Mouse (Mus musculus): Measurements from ENCODE around the gene Vcl. TPM values are rescaled to one million over a fixed set of nuclear protein-coding genes. Genes with fewer than 3 reads are reported as not detected.

Vcl gene
- 82.1 and 88.2 TPM in 2 replicates for polyA plus RNA-seq (2014; fragmentation: Nextera tagmentation; extraction: Ambion mirVana)

- WGBS: under 1% methylated on average over 83 of the region's 89 CpGs
- ATAC-seq (replicated peaks; ENCODE audit: low FRiP score, low TSS enrichment, low read depth) (peak; percentile 99), DNase-seq (ENCODE audit: low spot score) (peak; percentile 98)
- no peaks in the 10 kb centered on the region for H3K9me3 ChIP-seq (ENCODE audit: control insufficient read depth, low read length)
- H3K27ac ChIP-seq (ENCODE audit: low read depth): peak within 1 kb of the TSS; percentile 92
- peaks cover 14% of the 10 kb centered on the region for H3K4me1 ChIP-seq (replicated peaks; ENCODE audit: control insufficient read depth, insufficient read depth, low read length)
- peak within 1 kb of the TSS; percentile 83 for H3K4me2 ChIP-seq (ENCODE audit: low read length)
- no peaks in the 10 kb centered on the region for H3K36me3 ChIP-seq (ENCODE audit: control insufficient read depth, insufficient read depth, low read length)
- no peaks in the 10 kb centered on the region for H3K27me3 ChIP-seq (replicated peaks; ENCODE audit: control insufficient read depth, insufficient read depth, low read length)
- peak within 1 kb of the TSS; percentile 70 for H3K4me3 ChIP-seq (ENCODE audit: low read depth, low read length)
- H3K9ac ChIP-seq (ENCODE audit: low read length): peak within 1 kb of the TSS; percentile 83
These were observed at the start of gene Vcl for GRCm38 (mm10) chr14:20928848-20929745. Vcl (plus strand) TSS chr14:20929398.

GRCm38 (mm10) chr14:20884691-20885090 lies 44.5 kb upstream of the Vcl start:
- Histone ChIP-seq H3K27me3 (replicated peaks; ENCODE audit: control insufficient read depth, insufficient read depth, low read length) (no peaks in the 10 kb centered on the region), H3K27ac (ENCODE audit: low read depth) (peak overlapping the region; percentile 48), H3K4me2 (ENCODE audit: low read length) (peak overlapping the region; percentile 14; the same call in 1 of the 2 replicates), H3K9ac (ENCODE audit: low read length) (no peak overlapping the region), H3K9me3 (ENCODE audit: control insufficient read depth, low read length) (no peaks in the 10 kb centered on the region), H3K4me1 (replicated peaks; ENCODE audit: control insufficient read depth, insufficient read depth, low read length) (peaks cover 14% of the 10 kb centered on the region), H3K36me3 (ENCODE audit: control insufficient read depth, insufficient read depth, low read length) (no peaks in the 10 kb centered on the region), H3K4me3 (ENCODE audit: low read depth, low read length) (no peak overlapping the region)
- ATAC-seq (replicated peaks; ENCODE audit: low FRiP score, low TSS enrichment, low read depth) (no peak), DNase-seq (ENCODE audit: low spot score) (no peak)
- WGBS: 71% methylated on average over 5 of the region's 5 CpGs

GRCm38 (mm10) chr14:20885091-20885888 lies 43.9 kb upstream of the Vcl start:
- 0 out of 2 replicates have a peak, but pooled peaks have one; percentile 30 for ATAC-seq (replicated peaks; ENCODE audit: low FRiP score, low TSS enrichment, low read depth)

GRCm38 (mm10) chr14:20886266-20886665 lies 42.9 kb upstream of the Vcl start:
- Histone ChIP-seq H3K4me3 (ENCODE audit: low read depth, low read length) (no peak overlapping the region), H3K9ac (ENCODE audit: low read length) (no peak overlapping the region), H3K27me3 (replicated peaks; ENCODE audit: control insufficient read depth, insufficient read depth, low read length) (no peaks in the 10 kb centered on the region), H3K4me2 (ENCODE audit: low read length) (no peak overlapping the region), H3K27ac (ENCODE audit: low read depth) (no peak overlapping the region), H3K9me3 (ENCODE audit: control insufficient read depth, low read length) (no peaks in the 10 kb centered on the region), H3K36me3 (ENCODE audit: control insufficient read depth, insufficient read depth, low read length) (no peaks in the 10 kb centered on the region), H3K4me1 (replicated peaks; ENCODE audit: control insufficient read depth, insufficient read depth, low read length) (peaks cover 14% of the 10 kb centered on the region)
- ATAC-seq (replicated peaks; ENCODE audit: low FRiP score, low TSS enrichment, low read depth): no peak
- 44% methylated on average over 4 of the region's 4 CpGs for WGBS
- DNase-seq (ENCODE audit: low spot score): no peak

More at GRCm38 (mm10) chr14:20885091-20885888, 43.9 kb upstream of the Vcl start:
- no peak overlapping the region for H3K4me3 ChIP-seq (ENCODE audit: low read depth, low read length)
- H3K9me3 ChIP-seq (ENCODE audit: control insufficient read depth, low read length): no peaks in the 10 kb centered on the region
- H3K4me2 ChIP-seq (ENCODE audit: low read length): peak overlapping the region; percentile 18
- H3K27ac ChIP-seq (ENCODE audit: low read depth): peak overlapping the region; percentile 48
- H3K4me1 ChIP-seq (replicated peaks; ENCODE audit: control insufficient read depth, insufficient read depth, low read length): peaks cover 14% of the 10 kb centered on the region
- no peaks in the 10 kb centered on the region for H3K36me3 ChIP-seq (ENCODE audit: control insufficient read depth, insufficient read depth, low read length)
- DNase-seq (ENCODE audit: low spot score): no peak
- H3K27me3 ChIP-seq (replicated peaks; ENCODE audit: control insufficient read depth, insufficient read depth, low read length): no peaks in the 10 kb centered on the region
- H3K9ac ChIP-seq (ENCODE audit: low read length): no peak overlapping the region
- 19% methylated on average over 10 of the region's 10 CpGs for WGBS

- Histone ChIP-seq H3K36me3 (ENCODE audit: control insufficient read depth, insufficient read depth, low read length) (no peaks in the 10 kb centered on the region), H3K4me2 (ENCODE audit: low read length) (no peak overlapping the region), H3K27ac (ENCODE audit: low read depth) (no peak overlapping the region), H3K4me1 (replicated peaks; ENCODE audit: control insufficient read depth, insufficient read depth, low read length) (peaks cover 23% of the 10 kb centered on the region), H3K27me3 (replicated peaks; ENCODE audit: control insufficient read depth, insufficient read depth, low read length) (no peaks in the 10 kb centered on the region), H3K9ac (ENCODE audit: low read length) (no peak overlapping the region), H3K4me3 (ENCODE audit: low read depth, low read length) (no peak overlapping the region), H3K9me3 (ENCODE audit: control insufficient read depth, low read length) (no peaks in the 10 kb centered on the region)
- ATAC-seq (replicated peaks; ENCODE audit: low FRiP score, low TSS enrichment, low read depth): no peak
- no peak for DNase-seq (ENCODE audit: low spot score)
- 91% methylated on average over 7 of the region's 7 CpGs for WGBS
These were observed 41.6 kb upstream of the Vcl start for GRCm38 (mm10) chr14:20887541-20888085.

- Histone ChIP-seq H3K4me1 (replicated peaks; ENCODE audit: control insufficient read depth, insufficient read depth, low read length) (peaks cover 15% of the 10 kb centered on the region), H3K27me3 (replicated peaks; ENCODE audit: control insufficient read depth, insufficient read depth, low read length) (no peaks in the 10 kb centered on the region), H3K36me3 (ENCODE audit: control insufficient read depth, insufficient read depth, low read length) (no peaks in the 10 kb centered on the region), H3K27ac (ENCODE audit: low read depth) (peak overlapping the region; percentile 69), H3K4me2 (ENCODE audit: low read length) (0 out of 2 replicates have a peak overlapping the region, but pooled peaks have one; percentile 12), H3K9me3 (ENCODE audit: control insufficient read depth, low read length) (no peaks in the 10 kb centered on the region), H3K9ac (ENCODE audit: low read length) (no peak overlapping the region), H3K4me3 (ENCODE audit: low read depth, low read length) (no peak overlapping the region)
- WGBS: 20% methylated on average over 9 of the region's 9 CpGs
- ATAC-seq (replicated peaks; ENCODE audit: low FRiP score, low TSS enrichment, low read depth) (peak; percentile 67; the same call in 1 of the 2 replicates), DNase-seq (ENCODE audit: low spot score) (no peak)
These were observed 37.2 kb upstream of the Vcl start for GRCm38 (mm10) chr14:20891941-20892402.

- H3K27me3 ChIP-seq (replicated peaks; ENCODE audit: control insufficient read depth, insufficient read depth, low read length): no peaks in the 10 kb centered on the region
- H3K9ac ChIP-seq (ENCODE audit: low read length): no peak overlapping the region
- no peak overlapping the region for H3K4me2 ChIP-seq (ENCODE audit: low read length)
- H3K9me3 ChIP-seq (ENCODE audit: control insufficient read depth, low read length): no peaks in the 10 kb centered on the region
- H3K4me1 ChIP-seq (replicated peaks; ENCODE audit: control insufficient read depth, insufficient read depth, low read length): peaks cover 15% of the 10 kb centered on the region
- H3K4me3 ChIP-seq (ENCODE audit: low read depth, low read length): no peak overlapping the region
- ATAC-seq (replicated peaks; ENCODE audit: low FRiP score, low TSS enrichment, low read depth) (no peak), DNase-seq (ENCODE audit: low spot score) (peak; percentile 56)
- H3K36me3 ChIP-seq (ENCODE audit: control insufficient read depth, insufficient read depth, low read length): no peaks in the 10 kb centered on the region
- 39% methylated on average over 4 of the region's 4 CpGs for WGBS
- peak overlapping the region; percentile 43; the same call in 1 of the 2 replicates for H3K27ac ChIP-seq (ENCODE audit: low read depth)
These were observed 35.4 kb upstream of the Vcl start for GRCm38 (mm10) chr14:20893815-20894214.

- H3K4me3 ChIP-seq (ENCODE audit: low read depth, low read length): no peak overlapping the region
- no peaks in the 10 kb centered on the region for H3K9me3 ChIP-seq (ENCODE audit: control insufficient read depth, low read length)
- DNase-seq (ENCODE audit: low spot score): no peak
- no peak overlapping the region for H3K9ac ChIP-seq (ENCODE audit: low read length)
- no peak overlapping the region for H3K27ac ChIP-seq (ENCODE audit: low read depth)
- WGBS: 87% methylated on average over 3 of the region's 3 CpGs
- no peak for ATAC-seq (replicated peaks; ENCODE audit: low FRiP score, low TSS enrichment, low read depth)
- no peaks in the 10 kb centered on the region for H3K36me3 ChIP-seq (ENCODE audit: control insufficient read depth, insufficient read depth, low read length)
- no peaks in the 10 kb centered on the region for H3K27me3 ChIP-seq (replicated peaks; ENCODE audit: control insufficient read depth, insufficient read depth, low read length)
- no peaks in the 10 kb centered on the region for H3K4me1 ChIP-seq (replicated peaks; ENCODE audit: control insufficient read depth, insufficient read depth, low read length)
- H3K4me2 ChIP-seq (ENCODE audit: low read length): no peak overlapping the region
These were observed 27.9 kb upstream of the Vcl start for GRCm38 (mm10) chr14:20901267-20901666.
